Mouse (Mus musculus) left cerebral cortex, postnatal 10 days (tissue): ENCODE data around the gene Stim1. TPM values are rescaled to one million over a fixed set of nuclear protein-coding genes. Genes with fewer than 3 reads are reported as not detected.
"Not testable (repeated sequence)": the region's sequence is repeated elsewhere in the genome, so short reads cannot be mapped to it uniquely, and the experiment has no call there.

Experiments used
- DNase-seq, 2 experiments: peaks; one replicate each; pipeline ENCODE4 v3.0.0; 2021 to 2022; ENCODE audit warnings: low spot score in 2 of 2, mixed read lengths in 1 of 2; ENCODE audit errors: extremely low spot score in 1 of 2
- intact Hi-C: fragments of 180-260 bp; cut with DNase I; formaldehyde crosslinking; loops from one replicate; pipeline ENCODE4 v1.15.1; 2025
- total RNA-seq, 2 experiments: library from RNA; stranded (reverse); gene quantifications; 2 replicates each; pipeline ENCODE4 v1.2.3; 2021

The Stim1 gene
- total RNA-seq, 2 experiments from 2014 or later: 71.5 to 73.3 TPM

- intact Hi-C loops: no loop called here
- no peak for DNase-seq
These were observed 210.8 kb downstream of the Stim1 start for GRCm38 (mm10) chr7:102478425-102478824.

- intact Hi-C loops: no loop called here
- no peak for DNase-seq
These were observed 211.3 kb downstream of the Stim1 start for GRCm38 (mm10) chr7:102478926-102479325.

GRCm38 (mm10) chr7:102479368-102480078 is 211.9 kb downstream of the Stim1 start:
- intact Hi-C loops: no loop called here
- peak in 1 of 2 experiments; percentile 42 for DNase-seq

- intact Hi-C loops: no loop called here
- no peak for DNase-seq
These were observed 213.2 kb downstream of the Stim1 start for GRCm38 (mm10) chr7:102480821-102481220.

- no peak for DNase-seq
- intact Hi-C loops: no loop called here
These were observed 214.0 kb downstream of the Stim1 start, which contains the start of gene Olfr543 for GRCm38 (mm10) chr7:102481579-102481978. Olfr543 (minus strand) TSS chr7:102481679.

- DNase-seq: no peak
- intact Hi-C loops: no loop called here
These were observed 216.1 kb downstream of the Stim1 start for GRCm38 (mm10) chr7:102483665-102484064.

- intact Hi-C loops, DNase-seq: not testable (repeated sequence)
These were observed 217.2 kb downstream of the Stim1 start for GRCm38 (mm10) chr7:102484766-102485165.

GRCm38 (mm10) chr7:102486105-102486504 is 218.5 kb downstream of the Stim1 start:
- intact Hi-C loops: no loop called here
- DNase-seq: no peak

Other genes starting within 250 kb of the Stim1 start
- 10 to 100 TPM in 1 of 2 experiments, 1 to 10 TPM in 1; 8.6 to 10.1 TPM for gene Il18bp, start 249.1 kb upstream of the Stim1 start, total RNA-seq
- 10 to 100 TPM; 39.1 to 44.4 TPM for gene Rnf121, start 202.3 kb upstream of the Stim1 start, total RNA-seq
- 10 to 100 TPM; 24.6 to 25.0 TPM for gene Xndc1, start 202.3 kb upstream of the Stim1 start, total RNA-seq
- gene Xntrpc, start 202.1 kb upstream of the Stim1 start, total RNA-seq: 1 to 10 TPM; 1.1 to 1.8 TPM
- under 1 TPM in 1 of 2 experiments, not detected in 1; 0.73 TPM for gene Trpc2, start 184.7 kb upstream of the Stim1 start, total RNA-seq
- gene Art1, start 166.1 kb upstream of the Stim1 start, total RNA-seq: not detected
- gene Art5, start 158.3 kb upstream of the Stim1 start, total RNA-seq: not detected
- under 1 TPM; 0.18 to 0.43 TPM for gene Chrna10, start 151.0 kb upstream of the Stim1 start, total RNA-seq
- gene Nup98, start 57.6 kb upstream of the Stim1 start, total RNA-seq: 10 to 100 TPM; 33.4 to 33.8 TPM
- gene Pgap2, start 57.6 kb upstream of the Stim1 start, total RNA-seq: 10 to 100 TPM; 31.5 to 32.6 TPM
- 10 to 100 TPM; 13.8 to 14.5 TPM for gene Rhog, start 11.8 kb upstream of the Stim1 start, total RNA-seq
- gene Rrm1, start 173.9 kb downstream of the Stim1 start, total RNA-seq: 10 to 100 TPM; 14.5 TPM
- not detected for gene Olfr543, start 213.9 kb downstream of the Stim1 start, total RNA-seq
- gene Olfr544, start 220.5 kb downstream of the Stim1 start, total RNA-seq: not detected
- gene Olfr545, start 231.8 kb downstream of the Stim1 start, total RNA-seq: not detected